Mouse (Mus musculus) ES-CJ7 (cell line): ENCODE data around the gene C77080.

Experiments used
- DNase-seq: peaks from one replicate; pipeline ENCODE4 v3.0.0; 2011; ENCODE audit warnings: low read depth, low spot score

Gene C77080

GRCm38 (mm10) chr4:129239075-129239474, 22.1 kb downstream of the C77080 start:
- DNase-seq = peak; percentile 89

GRCm38 (mm10) chr4:129238579-129239016, 22.6 kb downstream of the C77080 start:
- no peak for DNase-seq

- DNase-seq = peak; percentile 71
Observed at GRCm38 (mm10) chr4:129237843-129238441, 23.3 kb downstream of the C77080 start.

GRCm38 (mm10) chr4:129236236-129236813, 24.9 kb downstream of the C77080 start:
- no peak for DNase-seq

DNA sequence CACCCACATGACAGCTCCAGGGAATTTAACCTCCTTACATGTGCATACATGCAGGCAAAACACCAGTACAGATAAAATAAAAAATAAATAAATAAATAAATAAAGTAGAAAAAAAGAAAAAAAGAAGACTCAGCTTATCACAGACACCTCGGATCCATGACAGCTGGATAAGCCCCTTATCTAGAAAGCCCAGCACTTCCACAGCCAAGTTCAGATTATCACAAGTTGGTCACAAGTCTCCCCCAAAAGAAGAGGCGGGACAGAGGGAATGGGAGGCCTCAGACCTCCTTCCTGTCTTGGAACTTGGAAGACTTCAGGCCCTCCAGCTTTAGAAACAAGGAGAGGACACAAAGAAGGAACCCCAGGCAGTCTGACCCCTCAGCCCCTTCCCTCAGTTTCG, 26.1 kb downstream of the C77080 start:
- DNase-seq = no peak

DNA sequence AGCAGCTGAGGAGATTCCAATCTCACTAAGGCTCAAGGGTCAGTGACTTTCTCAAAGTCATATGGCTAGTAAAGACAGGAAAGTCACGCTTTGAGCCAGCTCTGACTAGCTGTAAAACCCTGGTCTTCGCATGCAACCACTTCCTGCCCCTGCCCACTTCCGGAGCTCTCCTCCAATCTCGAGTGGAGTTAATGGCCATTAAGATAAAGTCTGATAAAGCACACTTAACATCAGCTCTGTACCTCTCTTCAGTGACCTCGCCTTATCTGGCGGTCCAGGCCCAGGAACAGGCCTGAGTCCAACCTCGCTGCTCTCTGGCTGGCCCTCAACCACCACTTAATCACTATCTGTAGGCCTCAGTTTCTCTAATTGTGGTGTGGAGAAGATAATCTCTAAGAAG, 26.7 kb downstream of the C77080 start:
- no peak for DNase-seq

- DNase-seq = peak; percentile 68
Observed at GRCm38 (mm10) chr4:129232561-129233360, 28.4 kb downstream of the C77080 start.

DNA sequence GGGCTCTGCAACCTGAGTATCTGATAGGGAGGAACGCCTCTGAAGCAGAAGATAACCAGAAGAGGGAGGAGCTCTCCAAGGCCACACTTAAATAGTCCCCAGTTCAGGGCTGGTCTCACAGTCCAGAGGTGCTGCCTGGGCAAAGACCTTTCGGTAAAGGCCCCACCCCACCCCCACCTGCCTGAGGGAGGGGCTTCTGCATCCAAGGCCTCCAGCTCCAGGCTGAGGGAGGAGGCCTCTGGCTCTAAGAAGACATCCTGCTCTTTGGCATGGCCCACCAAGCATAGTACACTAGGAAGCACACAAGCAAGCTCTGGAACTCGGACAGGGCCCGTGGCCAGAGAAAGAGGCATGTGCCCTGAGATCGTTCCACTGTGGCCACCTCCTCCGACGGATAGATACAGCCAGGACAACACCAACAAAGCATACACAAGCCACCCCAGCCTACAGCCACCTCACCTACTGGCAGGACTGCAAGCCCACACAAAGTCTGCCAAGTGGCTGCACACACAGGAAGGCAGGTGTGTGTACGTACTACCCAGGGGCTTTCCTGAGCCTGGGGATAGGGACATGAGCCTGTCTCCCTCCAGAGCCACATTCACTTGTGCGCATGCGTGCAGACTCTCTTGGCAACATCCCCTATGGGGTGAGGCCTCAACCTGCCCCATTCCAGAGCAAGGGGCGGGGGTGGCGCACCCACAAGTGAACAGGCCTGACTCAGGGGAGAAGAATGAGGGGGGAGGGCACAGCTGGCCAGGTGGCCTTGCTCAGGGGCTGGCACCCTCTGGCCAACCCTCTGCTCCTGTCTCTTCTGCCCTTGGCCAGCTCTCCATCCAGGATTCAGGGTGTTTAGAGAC, 29.4 kb downstream of the C77080 start:
- peak; percentile 97 for DNase-seq

- peak; percentile 95 for DNase-seq
Observed at GRCm38 (mm10) chr4:129230926-129231325, 30.3 kb downstream of the C77080 start.

DNA sequence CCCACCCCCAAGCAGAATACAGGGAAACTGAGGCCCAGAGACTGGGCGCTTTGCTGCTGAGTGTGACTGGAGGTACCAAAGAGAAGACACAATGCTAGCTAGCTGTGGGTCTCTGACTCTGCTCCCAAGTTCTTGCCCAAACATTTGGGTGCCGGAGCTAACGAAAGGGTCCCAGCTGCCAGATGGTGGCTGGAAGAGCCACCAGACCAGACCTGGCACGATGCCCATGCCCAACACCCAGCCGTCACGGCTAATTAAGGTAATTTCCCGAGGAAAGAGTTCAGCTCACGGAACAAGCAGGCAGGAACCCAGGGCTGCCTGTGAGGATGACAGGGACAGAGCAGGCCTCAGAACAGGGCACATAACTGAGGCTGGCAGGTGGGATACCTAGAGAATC, 33.2 kb downstream of the C77080 start:
- DNase-seq = no peak

DNA sequence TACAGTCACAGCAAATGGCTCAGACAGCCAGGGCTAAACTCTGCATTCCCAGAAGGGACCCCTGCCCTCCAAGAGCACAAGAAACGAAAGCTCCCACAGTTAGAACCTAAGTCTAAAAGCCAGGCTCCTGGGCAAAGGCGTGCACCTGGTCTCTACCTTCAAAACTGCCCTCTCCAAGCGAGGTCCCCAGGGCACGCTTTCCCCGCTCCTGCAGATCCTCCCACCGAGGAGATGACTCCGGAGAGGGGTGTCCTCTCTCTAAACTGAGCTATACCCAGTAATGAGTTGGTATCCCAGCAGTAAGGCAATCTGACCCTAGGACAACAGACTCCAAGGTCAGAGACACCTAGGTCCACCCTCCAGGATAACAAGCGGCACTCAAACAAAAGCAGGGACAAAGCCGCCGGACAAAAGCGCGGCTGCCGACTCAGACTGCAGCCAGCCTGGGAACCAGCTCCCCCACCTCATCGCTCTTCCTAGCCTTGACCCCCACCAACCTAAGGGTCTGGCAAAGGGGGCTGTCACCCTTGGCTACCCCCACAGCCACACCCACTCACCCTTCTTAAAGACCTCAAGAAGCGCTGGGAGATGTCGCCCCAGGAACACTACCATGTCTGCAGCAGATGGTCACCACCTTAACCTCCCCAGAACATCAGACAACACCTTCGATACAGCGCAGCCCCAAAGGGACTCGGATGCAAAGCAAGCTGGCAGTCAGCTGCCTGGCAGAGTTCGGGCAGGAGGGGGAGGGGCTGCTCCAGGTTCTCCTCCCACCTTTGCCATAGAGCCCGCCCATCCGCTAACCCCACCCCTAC, 33.8 kb downstream of the C77080 start:
- peak; percentile 55 for DNase-seq

DNA sequence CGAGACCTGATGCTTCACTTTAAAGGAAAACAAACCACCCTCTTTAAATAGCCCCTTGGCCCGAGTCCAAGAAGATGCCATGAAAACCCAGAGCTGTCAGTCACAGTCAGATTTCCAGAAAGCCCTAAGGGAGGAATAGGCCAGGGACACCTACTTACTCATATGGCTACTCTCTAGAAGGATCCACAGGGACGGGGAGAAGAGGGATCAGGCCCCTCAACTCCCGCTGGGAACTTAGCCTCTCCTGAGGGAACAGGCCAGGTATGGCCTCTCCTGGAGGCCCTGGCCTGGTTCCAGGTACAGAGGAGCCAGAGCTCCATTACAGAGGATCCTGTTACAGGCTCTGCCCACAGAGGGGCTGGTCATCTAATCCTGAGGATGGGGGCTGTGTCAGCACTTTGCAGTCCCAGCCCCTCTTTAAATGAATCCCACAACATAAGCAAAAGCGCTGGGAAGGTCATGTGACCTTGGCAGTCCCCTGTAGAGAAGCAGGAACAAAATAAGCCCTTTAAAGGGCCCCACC, 34.7 kb downstream of the C77080 start:
- peak; percentile 88 for DNase-seq

DNA sequence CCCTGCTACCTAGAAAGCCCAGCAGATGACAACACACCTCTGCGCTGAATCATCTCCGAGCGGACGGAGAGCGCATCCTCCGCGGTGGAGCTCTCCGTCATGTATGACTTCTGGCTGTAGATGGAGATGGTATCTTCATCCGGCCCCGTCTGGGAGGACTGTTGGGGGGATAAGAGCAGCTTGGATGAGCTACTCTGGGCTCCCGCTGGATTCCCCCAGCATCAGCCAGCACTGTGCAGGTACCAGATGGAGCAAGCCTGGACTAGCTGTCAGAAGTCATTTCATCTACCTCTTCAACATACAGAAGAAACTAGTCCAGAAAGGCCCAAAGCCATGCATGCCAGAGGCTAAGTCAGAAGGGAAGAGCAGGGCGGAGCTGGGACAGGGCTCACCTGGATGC, 35.9 kb downstream of the C77080 start:
- DNase-seq = no peak

GRCm38 (mm10) chr4:129223421-129224281, 37.6 kb downstream of the C77080 start:
- no peak for DNase-seq

GRCm38 (mm10) chr4:129222019-129222925, 38.9 kb downstream of the C77080 start:
- DNase-seq = peak; percentile 72

DNA sequence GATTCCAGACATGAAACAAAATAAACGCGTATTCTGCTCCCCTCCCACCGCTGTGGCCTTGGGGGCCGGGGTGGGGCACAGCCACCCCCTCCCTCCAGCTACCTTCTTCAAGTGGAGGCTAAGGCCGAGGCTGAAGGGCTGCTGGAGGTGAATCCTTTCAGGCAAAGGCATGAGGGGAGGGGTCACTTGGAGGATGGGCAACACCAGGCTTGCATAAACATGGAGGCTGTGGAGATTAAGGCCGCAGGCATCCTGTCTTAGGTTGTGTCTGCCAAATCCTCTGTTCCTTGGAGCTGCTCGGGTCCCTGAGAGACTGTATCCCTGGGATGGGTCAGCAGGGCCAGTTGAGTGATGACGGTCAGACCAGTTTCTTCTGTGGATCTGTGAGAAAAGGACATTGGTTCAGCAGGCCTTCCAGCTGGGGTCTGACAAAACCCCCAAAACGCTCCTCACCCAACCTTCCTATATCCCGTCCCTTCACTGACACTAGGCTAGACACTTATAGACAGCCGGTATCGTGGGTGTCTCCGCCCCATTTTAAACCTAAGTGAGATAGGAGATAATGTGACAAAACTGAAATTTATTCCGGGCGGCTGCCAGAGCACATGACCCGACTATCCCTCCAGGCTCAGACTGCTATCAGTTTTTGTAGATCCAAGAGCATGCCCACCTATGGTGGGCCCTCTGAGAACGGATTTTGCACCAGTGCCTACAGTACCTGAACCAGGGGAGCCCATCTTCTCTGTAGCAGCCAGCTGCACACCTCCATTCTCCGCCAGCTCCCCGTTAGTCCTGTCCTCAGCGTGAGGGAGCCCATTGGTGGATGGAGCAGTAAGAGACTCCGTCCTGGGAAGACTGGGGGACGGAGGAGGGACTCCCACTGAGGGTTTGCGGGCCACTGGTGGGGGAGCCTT, 39.9 kb downstream of the C77080 start:
- DNase-seq = peak; percentile 53

DNA sequence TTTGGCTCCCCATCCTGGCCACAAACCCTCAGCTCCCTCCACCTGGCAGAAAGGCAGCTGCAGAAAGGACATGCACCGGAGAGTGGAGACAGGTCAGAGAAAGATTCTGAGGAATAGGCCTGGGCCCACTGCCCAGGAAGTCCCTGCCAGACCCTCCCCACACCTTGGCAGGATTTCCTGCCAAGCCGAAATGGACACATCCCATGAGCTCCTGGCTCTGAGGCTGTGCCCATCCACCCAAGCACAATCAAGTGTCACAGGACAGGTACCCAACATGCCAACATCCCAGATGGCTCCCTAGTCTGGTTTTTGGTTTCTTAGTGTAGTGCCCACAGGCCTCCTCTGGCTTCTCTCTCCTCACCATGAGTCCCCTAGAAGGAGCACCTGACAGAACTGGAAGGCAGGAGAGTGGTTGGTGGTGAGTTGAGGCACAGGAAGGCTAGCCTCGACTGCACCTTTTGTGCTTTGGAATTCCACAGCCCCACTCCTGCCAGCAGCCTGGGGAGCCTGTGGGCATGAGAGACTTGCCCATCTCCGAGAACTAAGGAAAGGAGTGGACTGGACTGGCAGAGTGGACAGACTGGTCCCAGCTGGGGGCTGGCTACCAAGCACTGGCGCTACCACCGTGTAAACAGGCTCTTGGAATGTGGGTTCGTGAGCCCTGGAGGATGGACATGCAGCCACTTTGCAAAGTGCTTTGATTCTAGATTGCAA, 40.7 kb downstream of the C77080 start:
- DNase-seq = no peak
